Mouse (Mus musculus) lung, postnatal 10 days (tissue): ENCODE results near the gene Bcl10.
"Not testable (repeated sequence)": the region's sequence is repeated elsewhere in the genome, so short reads cannot be mapped to it uniquely, and the experiment has no call there.

ENCODE experiments used
- DNase-seq: peaks from one replicate; pipeline ENCODE4 v3.0.0; 2021

Gene Bcl10

DNA sequence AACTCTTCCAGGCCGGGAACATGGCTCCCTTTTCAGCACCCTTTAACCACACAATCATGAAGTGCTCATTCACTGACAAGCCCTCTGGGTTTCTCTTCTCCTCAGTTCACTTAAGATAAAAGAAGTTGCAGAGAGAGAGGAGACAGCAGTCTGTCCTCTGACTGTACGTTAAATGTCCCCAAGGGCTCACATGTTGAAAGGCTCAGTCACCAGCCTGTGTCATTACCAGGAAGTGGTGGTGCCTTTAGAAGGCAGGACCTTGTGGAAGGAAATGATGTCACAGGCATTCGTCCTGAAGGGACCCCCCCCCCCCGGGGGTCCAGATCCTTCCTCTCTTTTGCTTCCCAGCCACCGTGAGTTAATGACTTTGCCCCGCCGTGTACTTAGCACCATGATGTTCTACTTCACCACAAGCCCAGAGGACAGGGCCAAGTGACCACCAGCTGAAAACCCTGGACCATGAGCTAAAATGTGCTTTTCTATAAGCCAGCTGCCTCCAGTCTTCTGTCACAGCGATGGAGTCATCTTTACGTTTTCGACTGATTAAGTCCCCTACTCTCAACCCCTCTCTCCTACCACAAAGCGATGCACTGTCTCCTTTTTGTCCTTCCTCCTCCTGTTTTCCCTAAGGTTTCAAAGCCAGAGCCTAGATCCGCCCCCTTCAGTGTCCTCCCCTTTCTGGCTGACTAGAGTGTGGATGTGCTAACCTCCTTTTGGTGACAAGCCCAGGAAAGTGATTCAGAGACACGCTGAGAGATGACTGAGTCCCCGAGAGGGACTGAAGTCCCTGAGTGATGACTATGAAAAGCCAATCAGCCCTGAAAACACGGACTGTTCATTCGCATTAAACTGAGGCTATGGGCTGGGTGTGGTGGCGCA lies 28.9 kb downstream of the Bcl10 start:
- peak; percentile 66 for DNase-seq

DNA sequence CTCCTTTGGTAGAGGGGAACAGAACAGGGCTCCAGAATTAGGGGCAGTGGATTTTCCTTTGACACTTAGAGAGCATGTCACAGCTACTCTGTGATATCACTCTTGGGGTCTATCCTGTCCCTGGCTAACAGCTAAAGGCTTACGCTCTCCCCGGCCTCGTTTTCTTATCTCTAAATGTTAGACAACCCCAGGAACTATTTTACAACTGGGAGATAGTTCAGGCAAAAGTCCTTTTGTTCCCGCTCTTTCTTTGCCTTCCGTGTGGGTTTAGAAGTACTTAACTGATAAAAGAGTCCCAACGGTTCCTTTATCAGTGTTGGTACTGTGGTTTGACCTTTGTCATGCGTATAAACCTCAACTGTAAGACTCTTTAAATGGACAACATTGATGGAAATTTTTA lies 30.3 kb downstream of the Bcl10 start:
- no peak for DNase-seq

DNA sequence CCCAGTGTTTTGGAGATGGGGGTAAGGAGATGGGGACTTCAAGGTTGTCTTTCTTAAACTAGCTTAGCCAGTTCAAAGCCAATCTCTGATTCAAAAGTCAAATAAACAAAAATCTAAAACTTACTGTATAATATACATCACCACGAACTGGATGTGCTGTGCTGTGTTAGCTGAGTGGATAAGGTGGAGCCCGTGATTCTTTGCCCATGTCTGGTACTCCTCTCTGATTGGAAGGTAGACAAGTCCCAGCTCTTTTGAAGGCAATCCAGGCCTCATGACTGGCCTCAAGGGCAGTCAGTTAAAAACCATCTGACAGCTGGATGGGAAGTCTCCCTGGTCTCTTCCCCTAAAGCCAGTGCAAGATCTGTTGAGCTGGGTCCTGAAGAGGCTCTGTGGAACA lies 30.8 kb downstream of the Bcl10 start:
- DNase-seq: no peak

DNA sequence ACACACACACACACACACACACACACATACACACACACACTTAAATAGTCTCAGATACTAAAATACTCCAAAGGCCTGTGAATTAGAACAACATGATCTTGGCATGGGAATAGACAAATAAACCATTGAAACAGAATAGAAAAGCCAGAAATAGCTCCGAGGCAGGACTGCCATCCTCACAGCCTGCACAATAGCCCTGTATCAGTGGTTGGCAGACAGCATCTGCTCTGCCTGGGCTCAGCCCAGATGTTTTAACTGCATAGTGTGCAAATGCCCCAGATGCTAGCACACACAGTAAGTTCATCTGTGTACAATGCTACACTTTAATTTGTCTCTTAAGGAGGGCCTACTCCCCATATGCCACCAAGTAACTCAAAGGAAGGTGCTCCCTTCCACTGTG lies 37.2 kb downstream of the Bcl10 start:
- DNase-seq: no peak

DNA sequence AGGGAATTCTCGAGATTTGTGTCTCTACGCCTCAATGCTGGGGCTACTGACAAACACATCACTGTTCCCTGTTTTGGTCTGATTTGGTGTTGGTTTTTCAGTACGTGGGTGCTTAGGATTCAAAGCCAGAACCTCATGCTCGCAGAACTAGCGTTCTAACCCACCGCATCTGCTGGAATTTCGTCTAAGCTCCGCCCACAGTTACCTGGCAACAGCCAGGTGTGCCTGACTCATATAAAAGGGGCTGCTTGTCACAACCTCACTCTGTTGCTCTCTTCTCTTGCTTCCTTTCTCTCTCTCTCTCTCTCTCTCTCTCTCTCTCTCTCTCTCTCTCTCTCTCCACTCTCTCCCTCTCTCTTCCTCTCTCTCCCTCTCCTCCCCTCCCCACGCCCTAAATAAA lies 39.8 kb downstream of the Bcl10 start:
- peak; percentile 45 for DNase-seq

DNA sequence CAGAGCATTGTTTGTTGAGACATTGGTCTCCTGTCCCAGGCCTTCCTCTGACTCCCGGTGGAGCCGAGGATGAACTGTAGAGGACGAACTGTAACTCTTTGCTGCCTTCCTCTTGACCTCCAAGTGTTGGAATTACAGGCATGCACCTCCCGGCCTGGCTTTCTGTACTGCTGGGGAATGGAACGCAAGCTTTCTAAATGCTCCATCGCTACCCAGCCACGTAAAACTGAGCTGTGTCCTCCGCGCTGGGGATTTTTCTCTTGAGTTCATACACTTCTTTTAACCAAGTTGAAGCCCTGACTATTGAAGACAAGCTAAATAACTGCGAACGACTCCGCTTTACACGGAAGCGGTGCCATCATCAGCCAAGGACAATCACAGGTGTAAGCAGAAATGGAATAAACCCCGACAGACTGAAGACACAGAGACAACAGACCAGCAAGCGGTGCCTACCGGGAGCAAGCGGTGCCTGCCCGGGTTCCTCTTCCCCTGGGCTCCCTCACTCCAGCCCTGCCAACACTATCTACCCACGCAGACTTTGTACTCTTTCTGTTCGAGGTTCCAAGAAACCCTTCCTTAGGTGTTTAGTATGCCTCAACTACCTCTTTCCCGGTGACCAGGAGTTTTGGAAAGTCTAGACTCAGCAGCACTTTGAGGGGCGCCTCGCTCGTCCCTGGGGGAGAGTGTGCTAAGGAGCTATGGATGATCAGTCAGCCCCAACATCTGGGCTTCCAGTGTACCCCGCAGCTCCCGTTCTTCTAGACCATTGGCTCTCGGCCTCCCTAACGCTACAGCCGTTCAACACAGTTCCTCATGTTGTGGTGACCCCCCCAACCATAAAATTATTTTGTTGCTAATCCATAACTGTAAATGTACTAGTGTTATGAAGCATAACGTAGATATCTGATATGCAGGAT lies 40.8 kb downstream of the Bcl10 start:
- DNase-seq: peak; percentile 54

DNA sequence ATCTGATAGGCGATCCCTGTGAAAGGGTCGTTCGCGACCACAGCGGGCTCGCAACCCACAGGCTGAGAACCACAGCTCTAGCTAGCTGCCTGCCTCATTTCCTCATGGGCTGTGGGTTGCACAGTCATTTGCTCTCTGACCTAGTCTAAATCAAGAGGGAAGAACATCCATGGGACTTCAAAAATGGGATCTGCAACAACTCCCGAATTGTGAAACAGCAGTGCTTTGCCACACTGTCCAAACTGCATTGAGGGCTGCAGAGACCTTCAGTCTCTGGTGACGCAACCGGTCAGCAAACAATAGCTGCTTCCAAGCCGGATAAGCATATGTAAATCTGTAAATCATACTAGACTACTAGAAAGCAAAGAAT lies 41.4 kb downstream of the Bcl10 start:
- DNase-seq: peak; percentile 66

DNA sequence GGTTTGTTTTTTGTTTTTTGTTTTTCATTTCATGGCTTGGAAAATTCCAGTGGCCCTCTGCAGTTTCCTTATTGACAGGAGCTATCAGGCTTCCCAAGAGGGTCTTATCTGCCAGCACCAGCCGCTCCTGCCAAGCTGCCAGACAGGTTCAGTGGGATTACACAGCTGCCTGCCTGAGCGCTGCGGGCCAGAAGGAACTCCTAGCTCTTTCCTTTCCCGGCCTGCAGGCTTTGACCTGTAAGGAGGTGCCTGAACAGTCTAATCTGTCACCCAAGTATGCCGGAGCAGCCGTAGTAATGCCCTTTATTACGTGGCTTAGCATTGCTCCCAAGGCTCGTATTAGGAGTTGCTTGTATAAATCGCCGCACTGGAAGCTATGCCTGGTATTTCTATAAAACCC lies 41.9 kb downstream of the Bcl10 start:
- peak; percentile 81 for DNase-seq

DNA sequence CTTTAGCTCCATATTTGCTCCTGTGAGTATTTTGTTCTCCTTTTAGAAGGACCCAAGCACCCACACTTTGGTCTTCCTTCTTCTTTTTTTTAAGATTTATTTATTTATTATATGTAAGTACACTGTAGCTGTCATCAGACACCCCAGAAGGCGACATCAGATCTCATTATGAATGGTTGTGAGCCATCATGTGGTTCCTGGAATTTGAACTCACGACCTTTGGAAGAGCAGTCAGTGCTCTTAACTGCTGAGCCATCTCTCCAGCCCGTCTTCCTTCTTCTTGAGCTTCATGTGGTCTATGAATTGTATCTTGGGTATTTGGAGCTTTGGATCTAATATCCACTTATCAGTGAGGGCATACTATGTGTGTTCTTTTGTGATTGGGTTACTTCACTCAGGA lies 43.0 kb downstream of the Bcl10 start:
- not testable (repeated sequence) for DNase-seq

DNA sequence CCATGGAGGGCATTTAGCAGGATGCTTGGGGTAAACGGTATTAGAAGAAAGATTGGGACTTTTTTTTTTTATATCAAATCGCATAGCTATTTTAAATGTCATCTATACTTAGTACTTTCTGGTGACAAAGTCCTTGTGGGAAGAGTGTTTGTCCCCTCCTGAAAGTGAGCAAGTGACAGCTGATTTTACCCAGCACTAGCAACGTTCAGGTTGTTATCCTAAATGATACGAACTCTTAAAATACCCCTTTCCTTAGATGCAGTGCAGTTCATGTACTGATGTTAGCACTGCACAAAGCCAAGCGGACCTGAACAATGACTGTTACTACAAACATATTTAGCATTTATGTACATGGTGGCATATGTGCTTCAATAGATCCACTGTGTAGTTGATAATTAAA lies 44.2 kb downstream of the Bcl10 start:
- DNase-seq: no peak

DNA sequence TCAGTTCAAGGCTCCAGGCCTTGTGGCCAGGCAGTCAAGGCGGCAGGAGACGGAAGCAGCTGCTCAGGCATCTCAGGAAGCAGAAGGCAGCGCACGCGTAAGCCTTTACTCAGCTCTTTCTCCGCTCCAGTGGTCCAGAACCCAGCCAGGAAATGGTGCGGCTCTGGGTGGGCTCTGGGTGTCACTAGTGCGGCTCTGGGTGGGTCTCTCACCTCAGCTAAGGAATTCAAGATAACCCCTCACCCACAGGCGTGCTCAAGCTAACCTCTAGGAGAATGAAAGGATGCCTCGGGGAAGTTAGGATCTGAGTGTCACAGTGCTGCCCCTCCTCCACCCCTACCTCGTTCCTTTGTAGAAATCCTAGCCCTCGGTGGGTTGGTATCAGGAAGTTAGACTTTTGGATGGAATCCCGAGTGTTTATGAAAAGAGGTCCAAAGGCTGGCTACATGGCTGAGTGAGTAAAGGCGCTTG lies 46.5 kb downstream of the Bcl10 start:
- DNase-seq: peak; percentile 11

DNA sequence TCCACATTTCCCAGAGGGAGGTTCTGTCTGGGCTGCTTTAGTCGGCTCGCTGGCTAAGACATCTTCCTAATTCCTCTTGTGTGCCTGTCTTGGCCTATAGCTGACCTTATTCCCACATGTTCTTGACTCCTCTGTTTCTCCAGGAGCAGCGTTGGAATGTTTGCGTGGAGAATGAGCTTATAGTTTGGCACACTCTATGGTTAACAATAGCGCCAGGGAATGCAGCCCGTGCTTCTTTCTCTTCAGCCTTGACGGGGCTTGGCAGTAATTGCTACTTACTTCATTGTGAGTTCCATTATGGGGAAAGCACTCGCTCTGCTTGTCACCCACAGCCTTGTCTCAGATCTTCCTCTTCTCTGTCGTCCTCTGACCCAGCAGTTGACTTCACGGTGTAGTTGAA lies 48.9 kb downstream of the Bcl10 start:
- DNase-seq: peak; percentile 22

DNA sequence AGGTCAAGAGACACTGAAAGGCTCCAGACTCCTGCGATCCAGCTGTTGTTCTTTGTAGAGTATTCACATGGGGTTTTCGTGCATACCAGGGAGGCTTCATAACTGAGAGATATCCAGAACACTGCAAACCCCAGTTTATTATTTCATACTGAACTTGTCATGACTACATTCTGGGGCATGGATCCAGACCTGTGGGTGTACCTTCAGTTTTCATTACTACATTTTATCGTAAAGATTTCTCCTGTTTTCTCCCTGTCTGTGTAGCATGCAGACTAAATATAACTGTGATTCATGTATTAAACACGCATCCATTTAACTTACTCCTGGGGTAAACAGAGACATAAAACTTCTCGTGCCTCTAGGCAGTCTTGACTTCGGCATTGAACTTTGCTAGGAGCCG lies 52.4 kb downstream of the Bcl10 start:
- no peak for DNase-seq
